Mouse (Mus musculus): ENCODE measurements around the gene Ubac2. TPM values are rescaled to one million over a fixed set of nuclear protein-coding genes. Genes with fewer than 3 reads are reported as not detected.

Gene Ubac2
- polyA plus RNA-seq, 1 experiment from 2014 or later = 53.8 TPM

DNA sequence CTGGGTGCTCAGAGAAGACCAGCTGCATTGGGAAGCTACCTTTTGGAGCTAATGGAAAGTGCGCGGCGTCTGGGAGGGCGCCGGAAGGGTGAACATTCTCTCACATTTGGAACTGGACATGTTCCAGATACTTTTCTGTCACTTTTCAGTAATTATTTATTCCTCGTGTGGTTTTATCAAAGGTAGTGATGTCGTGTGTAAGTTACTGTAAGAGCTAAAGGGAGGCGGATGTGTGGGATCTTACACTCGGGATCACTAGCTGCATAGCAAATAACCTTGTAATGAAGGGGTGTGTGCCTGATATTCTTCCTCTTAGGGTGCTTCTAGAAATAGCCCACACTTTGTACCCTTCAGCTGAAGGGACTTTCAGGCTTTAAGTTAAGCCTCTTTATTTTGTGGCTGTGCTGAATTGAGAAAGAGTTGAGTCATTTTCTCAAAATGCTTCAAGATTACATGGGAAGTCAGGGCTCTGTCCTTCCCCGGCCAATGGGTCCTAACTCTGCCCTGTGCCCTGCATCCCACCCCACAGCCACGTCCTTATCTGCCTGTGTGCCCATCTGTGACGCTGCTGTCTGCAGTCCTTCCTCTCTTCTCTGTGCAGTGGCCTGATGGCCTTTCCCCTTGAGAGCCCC is 83.2 kb downstream of the Ubac2 start:
- H3K4me3 ChIP-seq (ENCODE audit: low read length) = no peak overlapping the region
- H3K27ac ChIP-seq (ENCODE audit: low read length) = peak overlapping the region; percentile 58
- H3K27me3 ChIP-seq (ENCODE audit: control insufficient read depth, insufficient read depth, low read length) = no peaks in the 10 kb centered on the region
- ATAC-seq (replicated peaks; ENCODE audit: extremely low read depth, insufficient read depth, low FRiP score) = no peak
- no peaks in the 10 kb centered on the region; the same call in 1 of the 2 replicates for H3K9me3 ChIP-seq (replicated peaks; ENCODE audit: control insufficient read depth, low read length)
- WGBS = 38% methylated on average over 12 of the region's 12 CpGs
- no peaks in the 10 kb centered on the region; the same call in 1 of the 2 replicates for H3K36me3 ChIP-seq (ENCODE audit: control insufficient read depth, insufficient read depth)
- peak overlapping the region; percentile 45 for H3K4me2 ChIP-seq (ENCODE audit: low read depth, low read length)
- no peak overlapping the region for H3K9ac ChIP-seq (ENCODE audit: low read length)
- H3K4me1 ChIP-seq (ENCODE audit: control insufficient read depth, insufficient read depth, low read length) = peaks cover 38% of the 10 kb centered on the region

DNA sequence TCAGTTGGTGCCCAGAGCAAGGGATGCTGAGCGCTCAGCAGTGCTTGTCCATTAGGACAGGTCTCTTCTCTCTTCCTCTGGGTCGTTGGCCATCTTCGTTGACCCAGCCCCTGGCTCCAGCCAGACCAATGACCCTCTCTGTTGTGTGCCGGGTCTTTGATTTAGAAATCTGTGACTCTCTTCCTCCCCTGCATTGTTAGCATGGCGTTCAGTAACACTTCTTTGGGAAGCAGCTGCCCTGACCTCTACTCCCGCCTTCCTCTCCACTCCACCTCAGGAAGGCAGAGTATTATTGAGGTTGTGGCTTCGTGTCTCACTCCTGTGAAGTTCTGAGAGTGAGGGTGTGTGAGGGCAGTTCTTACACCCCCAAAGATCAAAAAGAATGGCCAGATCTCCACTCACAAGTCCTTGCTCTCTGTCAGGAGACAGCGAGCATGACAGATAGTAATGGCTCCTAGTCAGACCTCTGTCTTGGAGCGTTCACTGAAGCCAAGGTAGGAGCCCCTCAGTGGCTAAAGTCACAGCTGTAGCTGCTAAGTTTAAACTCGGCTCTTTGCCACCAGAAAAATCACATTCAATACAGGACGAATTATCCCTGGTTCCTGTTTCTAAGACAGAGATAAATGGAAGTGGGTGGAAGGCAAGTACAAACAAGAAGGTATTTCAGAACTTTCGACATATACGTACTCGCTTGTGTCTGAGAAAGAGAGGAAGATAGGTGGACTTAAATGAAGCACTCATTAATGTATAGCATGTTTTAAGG is 83.9 kb downstream of the Ubac2 start:
- 67% methylated on average over 14 of the region's 14 CpGs for WGBS
- peak overlapping the region; percentile 17 for H3K4me2 ChIP-seq (ENCODE audit: low read depth, low read length)

DNA sequence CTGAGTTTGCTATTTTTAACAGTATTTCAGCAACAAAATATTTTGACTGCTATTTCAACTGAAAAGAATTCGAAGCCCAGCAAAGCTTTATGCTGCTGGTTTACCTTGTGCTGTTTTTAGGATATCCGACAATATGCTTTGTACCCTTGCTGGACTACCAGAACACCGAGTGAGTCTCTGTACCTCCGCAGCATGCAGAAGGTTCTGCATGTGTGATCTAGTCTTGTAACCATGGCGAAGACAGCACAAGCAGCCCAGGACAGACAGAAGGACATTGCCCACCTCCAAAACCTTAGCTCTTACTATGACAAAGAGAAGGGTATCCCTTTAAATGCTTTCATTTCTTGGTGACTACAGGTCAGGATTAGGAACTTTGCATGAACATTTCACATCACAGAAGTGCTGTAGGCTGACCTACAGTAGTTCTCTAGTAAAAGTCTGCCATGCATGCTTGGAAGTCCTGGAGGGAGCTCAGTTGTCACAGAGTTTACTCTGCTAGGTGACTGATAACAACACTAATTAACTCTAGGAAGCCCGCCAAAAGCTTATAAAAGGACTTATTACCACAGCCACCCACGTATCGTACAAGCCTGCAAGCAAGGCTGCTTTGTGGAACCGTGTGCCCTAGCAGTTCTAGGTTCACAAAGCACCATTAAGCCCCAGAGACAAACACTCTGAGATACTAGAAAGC is 85.0 kb downstream of the Ubac2 start:
- peak overlapping the region; percentile 41 for H3K4me2 ChIP-seq (ENCODE audit: low read depth, low read length)
- peak overlapping the region; percentile 30 for H3K9ac ChIP-seq (ENCODE audit: low read length)
- no peaks in the 10 kb centered on the region for H3K9me3 ChIP-seq (replicated peaks; ENCODE audit: control insufficient read depth, low read length)
- peak overlapping the region; percentile 75 for H3K27ac ChIP-seq (ENCODE audit: low read length)
- peak overlapping the region; percentile 29 for H3K4me3 ChIP-seq (ENCODE audit: low read length)
- H3K4me1 ChIP-seq (ENCODE audit: control insufficient read depth, insufficient read depth, low read length) = peaks cover 38% of the 10 kb centered on the region
- H3K36me3 ChIP-seq (ENCODE audit: control insufficient read depth, insufficient read depth) = no peaks in the 10 kb centered on the region
- ATAC-seq (replicated peaks; ENCODE audit: extremely low read depth, insufficient read depth, low FRiP score) = peak; percentile 39; the same call in 1 of the 2 replicates
- H3K27me3 ChIP-seq (ENCODE audit: control insufficient read depth, insufficient read depth, low read length) = no peaks in the 10 kb centered on the region
- WGBS = 46% methylated on average over 9 of the region's 9 CpGs

More for the DNA sequence above, 83.9 kb downstream of the Ubac2 start:
- H3K4me1 ChIP-seq (ENCODE audit: control insufficient read depth, insufficient read depth, low read length) = peaks cover 38% of the 10 kb centered on the region
- no peaks in the 10 kb centered on the region for H3K27me3 ChIP-seq (ENCODE audit: control insufficient read depth, insufficient read depth, low read length)
- H3K27ac ChIP-seq (ENCODE audit: low read length) = peak overlapping the region; percentile 58
- no peaks in the 10 kb centered on the region for H3K36me3 ChIP-seq (ENCODE audit: control insufficient read depth, insufficient read depth)
- H3K9me3 ChIP-seq (replicated peaks; ENCODE audit: control insufficient read depth, low read length) = no peaks in the 10 kb centered on the region
- no peak overlapping the region for H3K9ac ChIP-seq (ENCODE audit: low read length)
- no peak for ATAC-seq (replicated peaks; ENCODE audit: extremely low read depth, insufficient read depth, low FRiP score)
- no peak overlapping the region for H3K4me3 ChIP-seq (ENCODE audit: low read length)

DNA sequence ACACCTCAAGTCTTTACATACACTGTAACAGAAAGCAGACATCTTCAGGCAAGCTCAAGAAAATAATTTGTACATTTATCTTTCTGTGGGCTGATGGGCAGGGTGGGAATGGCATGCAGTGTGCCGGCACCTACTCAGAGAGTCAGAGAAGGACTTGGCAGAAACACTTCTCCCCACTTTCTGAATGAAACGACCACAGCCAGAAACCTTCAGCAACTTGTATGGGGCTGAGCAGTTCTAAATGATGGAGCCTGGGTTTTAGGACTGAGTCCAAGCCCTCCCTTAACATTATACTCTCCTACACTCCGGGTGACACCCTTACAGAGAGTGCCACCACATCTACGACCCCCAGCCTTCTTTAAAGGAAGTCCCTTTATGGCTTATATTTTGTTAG is 85.5 kb downstream of the Ubac2 start:
- peaks cover 35% of the 10 kb centered on the region for H3K4me1 ChIP-seq (ENCODE audit: control insufficient read depth, insufficient read depth, low read length)
- H3K27me3 ChIP-seq (ENCODE audit: control insufficient read depth, insufficient read depth, low read length) = no peaks in the 10 kb centered on the region
- H3K4me2 ChIP-seq (ENCODE audit: low read depth, low read length) = peak overlapping the region; percentile 41
- H3K4me3 ChIP-seq (ENCODE audit: low read length) = peak overlapping the region; percentile 29
- 19% methylated on average over 4 of the region's 4 CpGs for WGBS
- no peaks in the 10 kb centered on the region for H3K36me3 ChIP-seq (ENCODE audit: control insufficient read depth, insufficient read depth)
- H3K9ac ChIP-seq (ENCODE audit: low read length) = peak overlapping the region; percentile 30
- no peak for ATAC-seq (replicated peaks; ENCODE audit: extremely low read depth, insufficient read depth, low FRiP score)
- H3K27ac ChIP-seq (ENCODE audit: low read length) = peak overlapping the region; percentile 75
- no peaks in the 10 kb centered on the region for H3K9me3 ChIP-seq (replicated peaks; ENCODE audit: control insufficient read depth, low read length)

DNA sequence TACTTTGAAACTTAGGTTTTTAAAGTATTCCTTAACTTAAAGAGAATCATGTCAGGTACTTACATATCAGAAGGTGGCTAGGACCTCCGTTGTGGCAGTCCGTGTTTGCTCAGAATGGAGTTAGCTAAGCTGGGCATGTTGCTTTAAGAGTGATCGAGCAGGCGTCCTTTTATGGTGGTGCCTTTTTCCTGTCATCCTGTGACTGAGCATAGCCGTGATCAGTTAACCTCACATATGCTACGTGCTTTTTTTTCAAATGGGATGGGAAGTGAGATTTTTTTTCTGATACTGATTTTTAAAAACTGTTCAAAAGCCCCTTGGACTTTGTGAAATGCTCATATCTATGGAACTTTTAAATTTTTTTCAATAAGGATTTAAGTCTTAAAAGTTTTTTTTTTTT is 86.6 kb downstream of the Ubac2 start, which contains the start of gene Gpr183:
Gpr183 (minus strand) TSS at position 206 of the 400 bp plus-strand sequence.
- Histone ChIP-seq H3K9ac (ENCODE audit: low read length) (peak within 1 kb of the TSS; percentile 49), H3K4me3 (ENCODE audit: low read length) (peak within 1 kb of the TSS; percentile 30), H3K9me3 (replicated peaks; ENCODE audit: control insufficient read depth, low read length) (no peaks in the 10 kb centered on the region), H3K27ac (ENCODE audit: low read length) (peak within 1 kb of the TSS; percentile 75), H3K36me3 (ENCODE audit: control insufficient read depth, insufficient read depth) (no peaks in the 10 kb centered on the region), H3K4me2 (ENCODE audit: low read depth, low read length) (peak within 1 kb of the TSS; percentile 41), H3K4me1 (ENCODE audit: control insufficient read depth, insufficient read depth, low read length) (peaks cover 35% of the 10 kb centered on the region), H3K27me3 (ENCODE audit: control insufficient read depth, insufficient read depth, low read length) (no peaks in the 10 kb centered on the region)
- 16% methylated on average over 6 of the region's 6 CpGs for WGBS
- ATAC-seq (replicated peaks; ENCODE audit: extremely low read depth, insufficient read depth, low FRiP score) = 0 out of 2 replicates have a peak, but pooled peaks have one; percentile 26

DNA sequence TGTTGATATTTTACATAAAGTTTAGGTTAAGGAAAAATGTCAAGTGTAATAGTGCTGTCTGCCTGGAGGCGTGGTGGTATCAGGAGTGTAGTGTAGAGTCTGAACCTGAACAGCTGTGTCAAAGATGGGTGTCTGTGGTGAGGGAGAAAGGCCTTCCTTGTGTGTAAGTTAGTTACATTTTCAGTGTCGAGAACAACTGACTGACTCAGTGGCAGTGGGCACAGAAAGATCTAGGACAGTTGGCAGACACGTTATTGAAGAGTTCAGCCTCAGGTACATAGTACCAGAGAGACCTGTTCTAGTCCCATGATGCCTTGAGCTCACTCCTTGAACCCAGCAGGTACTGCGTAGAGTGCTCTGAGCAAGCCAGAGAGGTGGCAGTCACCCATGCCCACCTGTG is 87.0 kb downstream of the Ubac2 start:
- H3K27ac ChIP-seq (ENCODE audit: low read length) = no peak overlapping the region
- no peak overlapping the region for H3K4me2 ChIP-seq (ENCODE audit: low read depth, low read length)
- ATAC-seq (replicated peaks; ENCODE audit: extremely low read depth, insufficient read depth, low FRiP score) = no peak

DNA sequence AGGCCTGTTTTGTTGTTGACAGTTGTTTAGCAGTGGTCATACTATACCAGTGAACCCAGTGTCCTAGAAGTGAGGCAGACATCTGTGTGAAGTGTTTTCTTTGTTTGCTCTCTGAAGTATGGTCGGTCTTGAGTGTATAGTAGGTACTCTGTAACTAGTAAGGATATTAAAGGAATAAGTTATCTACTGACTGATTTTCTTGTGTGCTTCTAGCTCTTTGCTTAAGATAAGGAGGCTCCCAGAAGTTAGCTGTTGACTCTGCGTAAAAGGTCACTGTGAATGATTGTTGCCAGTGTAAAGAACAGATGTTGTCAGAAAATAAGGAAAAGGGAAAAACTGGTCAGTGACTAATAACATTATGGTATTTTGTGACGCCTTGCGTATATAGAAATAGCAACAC is 88.7 kb downstream of the Ubac2 start:
- H3K4me1 ChIP-seq (ENCODE audit: control insufficient read depth, insufficient read depth, low read length) = peaks cover 19% of the 10 kb centered on the region
- H3K9ac ChIP-seq (ENCODE audit: low read length) = no peak overlapping the region
- no peak overlapping the region for H3K4me2 ChIP-seq (ENCODE audit: low read depth, low read length)
- WGBS = 77% methylated on average over 4 of the region's 4 CpGs
- no peak for ATAC-seq (replicated peaks; ENCODE audit: extremely low read depth, insufficient read depth, low FRiP score)
- no peak overlapping the region for H3K4me3 ChIP-seq (ENCODE audit: low read length)
- no peaks in the 10 kb centered on the region for H3K36me3 ChIP-seq (ENCODE audit: control insufficient read depth, insufficient read depth)
- no peaks in the 10 kb centered on the region for H3K27me3 ChIP-seq (ENCODE audit: control insufficient read depth, insufficient read depth, low read length)
- no peak overlapping the region for H3K27ac ChIP-seq (ENCODE audit: low read length)
- no peaks in the 10 kb centered on the region for H3K9me3 ChIP-seq (replicated peaks; ENCODE audit: control insufficient read depth, low read length)

More for the DNA sequence above, 87.0 kb downstream of the Ubac2 start:
- Histone ChIP-seq H3K9ac (ENCODE audit: low read length) (no peak overlapping the region), H3K36me3 (ENCODE audit: control insufficient read depth, insufficient read depth) (no peaks in the 10 kb centered on the region), H3K4me3 (ENCODE audit: low read length) (no peak overlapping the region), H3K9me3 (replicated peaks; ENCODE audit: control insufficient read depth, low read length) (no peaks in the 10 kb centered on the region), H3K27me3 (ENCODE audit: control insufficient read depth, insufficient read depth, low read length) (no peaks in the 10 kb centered on the region), H3K4me1 (ENCODE audit: control insufficient read depth, insufficient read depth, low read length) (peaks cover 35% of the 10 kb centered on the region)
- 81% methylated on average over 4 of the region's 4 CpGs for WGBS

DNA sequence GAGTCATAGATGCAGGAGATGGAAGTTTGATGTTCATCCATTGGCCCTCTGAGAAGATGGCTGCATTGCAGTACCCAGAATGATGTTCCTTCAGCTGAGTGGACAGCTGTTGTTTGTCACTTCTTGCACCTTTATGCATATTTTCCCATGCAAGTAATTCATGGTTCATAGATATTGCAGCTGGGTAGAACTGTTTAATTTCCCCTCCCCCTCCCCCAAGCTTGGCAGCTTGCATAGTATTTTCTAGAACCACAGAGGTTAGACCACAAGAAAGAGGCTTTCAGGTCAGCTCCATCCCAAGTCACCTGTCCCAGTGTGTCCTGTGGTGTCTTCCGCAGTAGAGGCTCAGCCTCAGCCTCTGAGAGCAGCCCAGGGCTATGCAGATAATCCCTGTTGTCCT is 92.0 kb downstream of the Ubac2 start:
- 86% methylated on average over 1 of the region's 1 CpGs for WGBS
- Histone ChIP-seq H3K9me3 (replicated peaks; ENCODE audit: control insufficient read depth, low read length) (no peaks in the 10 kb centered on the region), H3K4me3 (ENCODE audit: low read length) (no peak overlapping the region), H3K27ac (ENCODE audit: low read length) (no peak overlapping the region), H3K36me3 (ENCODE audit: control insufficient read depth, insufficient read depth) (no peaks in the 10 kb centered on the region), H3K9ac (ENCODE audit: low read length) (no peak overlapping the region), H3K27me3 (ENCODE audit: control insufficient read depth, insufficient read depth, low read length) (no peaks in the 10 kb centered on the region), H3K4me2 (ENCODE audit: low read depth, low read length) (no peak overlapping the region), H3K4me1 (ENCODE audit: control insufficient read depth, insufficient read depth, low read length) (peaks cover 2% of the 10 kb centered on the region; the same call in 1 of the 2 replicates)
- no peak for ATAC-seq (replicated peaks; ENCODE audit: extremely low read depth, insufficient read depth, low FRiP score)
